Mouse (Mus musculus): ENCODE measurements around the gene Gm12830. TPM values are rescaled to one million over a fixed set of nuclear protein-coding genes. Genes with fewer than 3 reads are reported as not detected.

The Gm12830 gene
- polyA plus RNA-seq, 1 experiment from 2014 or later, result not detected

- WGBS (ENCODE audit: missing documents), result 93% methylated on average over 9 of the region's 9 CpGs
- no peak overlapping the region for H3K27ac ChIP-seq
- H3K79me2 ChIP-seq (ENCODE audit: inconsistent target), result no peaks in the 10 kb centered on the region
- H3K4me3 ChIP-seq (ENCODE audit: inconsistent target), result no peak overlapping the region
- no peaks in the 10 kb centered on the region for H3K36me3 ChIP-seq (ENCODE audit: inconsistent target)
Measured at GRCm38 (mm10) chr4:114818963-114819702, 2.4 kb upstream of the Gm12830 start.

- H3K79me2 ChIP-seq (ENCODE audit: inconsistent target), result no peaks in the 10 kb centered on the region
- WGBS (ENCODE audit: missing documents), result 83% methylated on average over 10 of the region's 10 CpGs
Measured at GRCm38 (mm10) chr4:114834770-114835581, 13.5 kb downstream of the Gm12830 start.

GRCm38 (mm10) chr4:114841336-114841920 is 19.9 kb downstream of the Gm12830 start:
- WGBS (ENCODE audit: missing documents), result 81% methylated on average over 9 of the region's 9 CpGs
- H3K4me3 ChIP-seq (ENCODE audit: inconsistent target), result no peak overlapping the region
- H3K36me3 ChIP-seq (ENCODE audit: inconsistent target), result no peaks in the 10 kb centered on the region
- H3K79me2 ChIP-seq (ENCODE audit: inconsistent target), result no peaks in the 10 kb centered on the region
- no peak overlapping the region for H3K27ac ChIP-seq

More at GRCm38 (mm10) chr4:114834770-114835581, 13.5 kb downstream of the Gm12830 start:
- Histone ChIP-seq H3K36me3 (ENCODE audit: inconsistent target) (no peaks in the 10 kb centered on the region), H3K27ac (no peak overlapping the region), H3K4me3 (ENCODE audit: inconsistent target) (no peak overlapping the region)

- Histone ChIP-seq H3K4me3 (ENCODE audit: inconsistent target) (no peak overlapping the region), H3K79me2 (ENCODE audit: inconsistent target) (no peaks in the 10 kb centered on the region), H3K27ac (no peak overlapping the region), H3K36me3 (ENCODE audit: inconsistent target) (no peaks in the 10 kb centered on the region)
- 44% methylated on average over 6 of the region's 11 CpGs for WGBS (ENCODE audit: missing documents)
Measured at GRCm38 (mm10) chr4:114842376-114842960, 20.9 kb downstream of the Gm12830 start.

GRCm38 (mm10) chr4:114843097-114843721 is 21.7 kb downstream of the Gm12830 start:
- Histone ChIP-seq H3K36me3 (ENCODE audit: inconsistent target) (no peaks in the 10 kb centered on the region), H3K27ac (no peak overlapping the region), H3K79me2 (ENCODE audit: inconsistent target) (no peaks in the 10 kb centered on the region), H3K4me3 (ENCODE audit: inconsistent target) (no peak overlapping the region)
- 6% methylated on average over 51 of the region's 51 CpGs for WGBS (ENCODE audit: missing documents)

- Histone ChIP-seq H3K36me3 (ENCODE audit: inconsistent target) (no peaks in the 10 kb centered on the region), H3K4me3 (ENCODE audit: inconsistent target) (no peak overlapping the region), H3K79me2 (ENCODE audit: inconsistent target) (no peaks in the 10 kb centered on the region), H3K27ac (no peak overlapping the region)
- 79% methylated on average over 1 of the region's 1 CpGs for WGBS (ENCODE audit: missing documents)
Measured at GRCm38 (mm10) chr4:114844600-114844999, 23.1 kb downstream of the Gm12830 start.

- WGBS (ENCODE audit: missing documents), result 65% methylated on average over 4 of the region's 4 CpGs
- no peak overlapping the region for H3K4me3 ChIP-seq (ENCODE audit: inconsistent target)
- no peaks in the 10 kb centered on the region for H3K79me2 ChIP-seq (ENCODE audit: inconsistent target)
- no peak overlapping the region for H3K27ac ChIP-seq
- H3K36me3 ChIP-seq (ENCODE audit: inconsistent target), result no peaks in the 10 kb centered on the region
Measured at GRCm38 (mm10) chr4:114845622-114846021, 24.1 kb downstream of the Gm12830 start.

- 93% methylated on average over 6 of the region's 6 CpGs for WGBS (ENCODE audit: missing documents)
- Histone ChIP-seq H3K36me3 (ENCODE audit: inconsistent target) (no peaks in the 10 kb centered on the region), H3K4me3 (ENCODE audit: inconsistent target) (no peak overlapping the region)
Measured at GRCm38 (mm10) chr4:114846723-114847122, 25.2 kb downstream of the Gm12830 start.

GRCm38 (mm10) chr4:114853968-114854367 is 32.4 kb downstream of the Gm12830 start:
- Histone ChIP-seq H3K27ac (no peak overlapping the region), H3K36me3 (ENCODE audit: inconsistent target) (no peaks in the 10 kb centered on the region), H3K4me3 (ENCODE audit: inconsistent target) (no peak overlapping the region), H3K79me2 (ENCODE audit: inconsistent target) (no peaks in the 10 kb centered on the region)
- 83% methylated on average over 2 of the region's 2 CpGs for WGBS (ENCODE audit: missing documents)

More at GRCm38 (mm10) chr4:114846723-114847122, 25.2 kb downstream of the Gm12830 start:
- no peaks in the 10 kb centered on the region for H3K79me2 ChIP-seq (ENCODE audit: inconsistent target)
- H3K27ac ChIP-seq, result no peak overlapping the region

- WGBS (ENCODE audit: missing documents), result 76% methylated on average over 5 of the region's 5 CpGs
- Histone ChIP-seq H3K4me3 (ENCODE audit: inconsistent target) (no peak overlapping the region), H3K36me3 (ENCODE audit: inconsistent target) (no peaks in the 10 kb centered on the region), H3K27ac (no peak overlapping the region), H3K79me2 (ENCODE audit: inconsistent target) (no peaks in the 10 kb centered on the region)
Measured at GRCm38 (mm10) chr4:114858426-114858825, 36.9 kb downstream of the Gm12830 start.

GRCm38 (mm10) chr4:114863166-114863565 is 41.6 kb downstream of the Gm12830 start:
- H3K27ac ChIP-seq, result no peak overlapping the region
- H3K36me3 ChIP-seq (ENCODE audit: inconsistent target), result no peaks in the 10 kb centered on the region
- WGBS (ENCODE audit: missing documents), result 69% methylated on average over 5 of the region's 5 CpGs
- H3K79me2 ChIP-seq (ENCODE audit: inconsistent target), result no peaks in the 10 kb centered on the region
- H3K4me3 ChIP-seq (ENCODE audit: inconsistent target), result no peak overlapping the region

GRCm38 (mm10) chr4:114869765-114870490 is 48.4 kb downstream of the Gm12830 start:
- H3K27ac ChIP-seq, result no peak overlapping the region
- H3K4me3 ChIP-seq (ENCODE audit: inconsistent target), result no peak overlapping the region
- 90% methylated on average over 11 of the region's 11 CpGs for WGBS (ENCODE audit: missing documents)
- no peaks in the 10 kb centered on the region for H3K79me2 ChIP-seq (ENCODE audit: inconsistent target)
- no peaks in the 10 kb centered on the region for H3K36me3 ChIP-seq (ENCODE audit: inconsistent target)

- Histone ChIP-seq H3K79me2 (ENCODE audit: inconsistent target) (no peaks in the 10 kb centered on the region), H3K4me3 (ENCODE audit: inconsistent target) (no peak overlapping the region)
- 79% methylated on average over 8 of the region's 8 CpGs for WGBS (ENCODE audit: missing documents)
Measured at GRCm38 (mm10) chr4:114876441-114876972, 55.0 kb downstream of the Gm12830 start.

More at GRCm38 (mm10) chr4:114876441-114876972, 55.0 kb downstream of the Gm12830 start:
- Histone ChIP-seq H3K36me3 (ENCODE audit: inconsistent target) (no peaks in the 10 kb centered on the region), H3K27ac (no peak overlapping the region)
